Mouse (Mus musculus): ENCODE data around the gene Crxos.
A peak's percentile ranks its signal among the peaks of the same experiment; 100 is the strongest.

Crxos gene

GRCm38 (mm10) chr7:15922220-15922773 lies 39.9 kb downstream of the Crxos start, which contains the start of gene Selenow:
Gene Selenow, minus strand, starts transcription at chr7:15922402.
- peak; percentile 93 for DNase-seq

GRCm38 (mm10) chr7:15929910-15930309 lies 47.5 kb downstream of the Crxos start:
- DNase-seq: no peak

GRCm38 (mm10) chr7:15930543-15930942 lies 48.1 kb downstream of the Crxos start:
- DNase-seq: no peak

GRCm38 (mm10) chr7:15931635-15932034 lies 49.2 kb downstream of the Crxos start:
- no peak for DNase-seq

GRCm38 (mm10) chr7:15933437-15934359 lies 51.3 kb downstream of the Crxos start:
- DNase-seq: peak; percentile 77

- no peak for DNase-seq
These were observed 55.1 kb downstream of the Crxos start for GRCm38 (mm10) chr7:15937491-15937890.

GRCm38 (mm10) chr7:15938621-15939020 lies 56.2 kb downstream of the Crxos start:
- DNase-seq: no peak

- DNase-seq: no peak
These were observed 61.9 kb downstream of the Crxos start for GRCm38 (mm10) chr7:15944311-15944710.

GRCm38 (mm10) chr7:15945211-15945610 lies 62.8 kb downstream of the Crxos start:
- DNase-seq: no peak

- peak; percentile 95 for DNase-seq
These were observed 63.5 kb downstream of the Crxos start, which contains the start of gene Nop53 for GRCm38 (mm10) chr7:15945721-15946536. Gene Nop53, minus strand, starts transcription at chr7:15946074.

- DNase-seq: no peak
These were observed 65.3 kb downstream of the Crxos start for GRCm38 (mm10) chr7:15947653-15948260.

- peak; percentile 61 for DNase-seq
These were observed 66.0 kb downstream of the Crxos start for GRCm38 (mm10) chr7:15948381-15948941.

- DNase-seq: no peak
These were observed 66.9 kb downstream of the Crxos start for GRCm38 (mm10) chr7:15949216-15949790.

GRCm38 (mm10) chr7:15950008-15950407 lies 67.6 kb downstream of the Crxos start:
- DNase-seq: no peak

GRCm38 (mm10) chr7:15952416-15952815 lies 70.0 kb downstream of the Crxos start:
- DNase-seq: no peak
